Mouse (Mus musculus) spleen, adult 12 weeks (tissue): ENCODE measurements around the gene Sdccag8.
"Not testable (repeated sequence)": the region's sequence is repeated elsewhere in the genome, so short reads cannot be mapped to it uniquely, and the experiment has no call there.

Experiments used
- DNase-seq: peaks from one replicate; pipeline ENCODE4 v3.0.0; 2022; ENCODE audit warnings: low spot score

The Sdccag8 gene

GRCm38 (mm10) chr1:176827945-176828485 lies 13.6 kb downstream of the Sdccag8 start:
- DNase-seq: no peak

DNA sequence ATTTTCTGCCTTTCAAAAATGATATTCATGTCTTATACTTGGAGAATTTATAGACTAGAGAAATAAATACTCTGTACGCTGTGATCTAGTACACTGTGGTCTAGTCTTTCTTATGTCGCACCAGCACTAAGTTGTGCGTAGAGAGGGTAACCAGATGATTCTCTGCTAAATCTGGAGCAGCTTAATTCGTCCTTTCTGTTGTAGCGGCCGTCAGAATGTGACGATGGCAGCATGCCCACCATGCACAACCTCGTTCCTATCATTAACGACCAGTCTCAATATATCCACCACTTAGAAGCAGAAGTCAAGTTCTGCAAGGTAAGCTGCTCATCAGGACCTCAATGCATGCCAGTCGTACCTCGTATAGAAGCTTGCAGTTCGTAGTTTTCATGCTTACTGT lies 14.2 kb downstream of the Sdccag8 start:
- no peak for DNase-seq

DNA sequence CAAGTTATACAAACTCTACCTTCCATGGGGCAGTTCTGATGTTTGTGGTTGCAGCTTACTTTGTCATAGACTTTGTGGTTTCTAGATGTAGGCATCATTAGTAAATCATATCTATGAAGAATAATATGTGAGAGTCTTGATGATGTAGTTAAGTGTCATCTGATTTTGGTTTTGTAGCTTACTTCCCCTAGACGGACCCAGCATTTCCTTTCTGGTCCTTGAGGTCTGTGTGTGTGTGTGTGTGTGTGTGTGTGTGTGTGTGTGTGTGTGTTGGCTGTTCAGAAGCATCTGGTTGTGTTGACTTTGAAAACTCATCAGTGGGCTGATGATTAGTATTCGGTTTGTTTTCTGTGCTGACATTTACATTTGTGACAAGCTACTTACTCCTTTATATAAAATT lies 17.6 kb downstream of the Sdccag8 start:
- DNase-seq: no peak

GRCm38 (mm10) chr1:176832607-176833006 lies 18.1 kb downstream of the Sdccag8 start:
- no peak for DNase-seq

GRCm38 (mm10) chr1:176833257-176833656 lies 18.8 kb downstream of the Sdccag8 start:
- DNase-seq: no peak

DNA sequence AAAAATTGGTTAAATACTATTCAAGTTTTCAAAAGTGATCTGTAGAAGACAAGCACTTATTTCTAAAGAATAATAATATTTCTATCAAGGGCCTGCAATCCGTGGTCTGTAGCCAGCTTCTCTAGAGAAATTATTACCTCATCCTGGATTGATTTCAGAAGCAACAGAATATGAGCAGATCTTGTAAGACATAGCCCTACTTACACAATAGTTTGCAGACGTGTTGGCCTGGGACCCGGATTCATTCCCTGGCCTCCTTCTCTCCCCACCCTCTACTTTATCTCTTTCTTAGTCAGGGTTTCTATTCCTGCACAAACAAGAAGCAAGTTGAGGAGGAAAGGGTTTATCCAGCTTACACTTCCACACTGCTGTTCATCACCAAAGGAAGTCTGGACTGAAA lies 19.5 kb downstream of the Sdccag8 start:
- no peak for DNase-seq

DNA sequence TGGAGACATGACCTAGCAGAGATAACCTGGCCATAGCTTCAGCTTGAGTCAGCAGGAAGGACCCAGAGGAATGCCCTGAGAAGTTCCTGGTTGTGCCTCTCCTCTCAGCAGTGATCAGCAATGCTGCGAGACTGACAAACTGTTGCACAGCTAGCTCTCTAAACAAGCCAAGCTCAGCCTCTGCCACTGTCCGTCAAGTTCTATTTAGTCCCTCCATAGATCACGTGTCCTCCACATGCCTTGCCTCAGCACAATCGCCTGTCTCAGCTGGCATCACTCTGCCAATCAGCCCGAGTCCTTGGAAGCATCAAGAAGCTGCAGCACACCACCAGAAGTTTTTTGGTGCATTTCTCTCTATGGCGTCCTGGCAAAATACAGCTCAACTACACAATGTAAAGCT lies 20.4 kb downstream of the Sdccag8 start:
- no peak for DNase-seq

- DNase-seq: no peak
Measured at GRCm38 (mm10) chr1:176835501-176836294, 21.2 kb downstream of the Sdccag8 start.

- not testable (repeated sequence) for DNase-seq
Measured at GRCm38 (mm10) chr1:176836562-176836961, 22.1 kb downstream of the Sdccag8 start.

GRCm38 (mm10) chr1:176845082-176845977 lies 30.9 kb downstream of the Sdccag8 start:
- no peak for DNase-seq

- DNase-seq: no peak
Measured at GRCm38 (mm10) chr1:176847118-176847859, 32.8 kb downstream of the Sdccag8 start.

DNA sequence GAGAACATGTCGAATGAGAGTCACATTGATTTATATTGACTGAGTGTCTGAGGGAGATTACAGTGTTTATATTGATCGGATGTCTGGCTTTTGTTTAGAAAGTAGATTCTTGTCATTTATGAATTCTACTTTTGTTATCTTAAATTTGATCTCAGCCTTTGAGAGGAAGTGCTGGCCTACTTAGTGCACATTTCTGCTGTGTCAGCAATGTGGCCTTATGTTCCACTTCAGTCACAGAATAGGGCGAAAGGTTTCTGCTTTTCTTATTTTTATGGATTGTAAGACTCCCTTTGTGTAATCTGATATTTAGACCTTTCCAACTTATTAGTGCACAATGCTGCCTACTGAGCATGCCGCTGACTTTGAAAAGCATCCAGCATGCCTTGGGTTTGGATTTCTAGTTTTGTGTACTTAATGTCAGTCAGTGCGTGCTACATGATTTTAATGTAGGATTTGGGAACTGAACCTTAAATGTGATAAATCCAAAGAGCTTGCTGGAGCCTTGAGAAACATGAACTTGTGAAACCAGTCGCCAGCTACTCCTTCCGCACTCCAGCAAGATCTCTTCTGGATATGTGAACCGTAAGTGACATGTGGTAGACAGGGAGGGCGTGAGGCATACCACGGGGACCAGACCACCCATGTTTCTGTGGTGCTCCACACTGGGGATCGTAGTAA lies 34.3 kb downstream of the Sdccag8 start:
- no peak for DNase-seq

GRCm38 (mm10) chr1:176849377-176849776 lies 34.9 kb downstream of the Sdccag8 start:
- no peak for DNase-seq

- DNase-seq: no peak
Measured at GRCm38 (mm10) chr1:176851401-176851800, 36.9 kb downstream of the Sdccag8 start.

- DNase-seq: no peak
Measured at GRCm38 (mm10) chr1:176852813-176853590, 38.5 kb downstream of the Sdccag8 start.

GRCm38 (mm10) chr1:176861981-176862644 lies 47.7 kb downstream of the Sdccag8 start:
- peak; percentile 7 for DNase-seq

DNA sequence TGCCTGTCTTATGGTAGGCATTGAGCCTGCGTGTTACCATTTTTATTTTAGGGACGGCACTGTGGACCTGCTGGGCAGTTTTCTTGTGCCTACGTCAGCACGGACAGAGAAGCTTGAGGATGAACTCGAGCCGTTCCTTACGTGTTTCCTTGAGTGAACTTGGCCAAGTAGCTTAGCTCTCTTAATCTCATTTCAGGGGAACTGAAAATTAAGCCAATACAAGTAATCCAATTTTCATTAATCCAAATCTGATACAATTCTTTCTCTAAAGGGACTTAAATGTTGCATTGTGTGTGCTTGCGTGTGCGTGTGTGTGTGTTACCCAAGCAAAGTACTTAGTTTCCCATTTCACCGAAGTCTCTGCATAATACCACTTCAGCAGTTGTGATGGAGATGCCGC lies 56.0 kb downstream of the Sdccag8 start:
- DNase-seq: no peak

DNA sequence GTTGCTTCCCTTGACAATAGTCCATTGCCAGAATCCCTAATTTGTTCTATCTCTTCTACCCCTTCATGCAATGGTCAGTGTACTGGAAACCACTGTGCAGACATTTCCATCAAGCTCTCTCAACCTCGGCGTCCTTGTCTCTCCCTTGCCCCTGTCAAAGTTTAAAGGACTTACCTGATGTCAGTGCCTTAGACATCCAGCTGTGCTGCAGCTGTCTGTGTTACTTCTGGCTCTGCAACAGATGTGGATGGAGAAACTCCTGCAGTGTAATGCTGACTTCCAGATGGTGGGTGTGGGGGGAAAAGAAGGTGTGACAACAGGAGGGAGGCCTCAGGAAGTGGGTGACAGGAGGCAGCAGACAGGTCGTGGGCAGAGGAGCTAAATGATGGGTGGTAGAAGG lies 57.5 kb downstream of the Sdccag8 start:
- no peak for DNase-seq

DNA sequence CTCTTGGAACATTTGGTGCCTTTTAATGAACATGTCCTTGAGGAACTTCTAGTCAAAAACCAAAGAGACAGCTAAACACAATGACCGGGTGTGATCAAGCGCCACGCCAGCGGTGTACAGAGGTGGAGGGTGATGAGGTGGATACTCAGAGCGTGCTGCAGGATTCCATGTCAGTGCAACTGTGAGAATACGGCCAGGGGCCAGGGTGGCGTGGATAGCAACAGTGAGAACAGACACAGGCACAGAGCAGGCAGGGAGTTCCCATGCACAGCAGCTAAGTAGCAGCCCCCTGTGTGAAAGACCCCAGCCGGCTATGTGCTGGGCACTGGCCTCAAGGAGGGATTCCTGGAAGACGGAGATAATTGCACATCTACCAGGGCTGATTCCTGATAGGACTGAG lies 59.0 kb downstream of the Sdccag8 start:
- DNase-seq: no peak

DNA sequence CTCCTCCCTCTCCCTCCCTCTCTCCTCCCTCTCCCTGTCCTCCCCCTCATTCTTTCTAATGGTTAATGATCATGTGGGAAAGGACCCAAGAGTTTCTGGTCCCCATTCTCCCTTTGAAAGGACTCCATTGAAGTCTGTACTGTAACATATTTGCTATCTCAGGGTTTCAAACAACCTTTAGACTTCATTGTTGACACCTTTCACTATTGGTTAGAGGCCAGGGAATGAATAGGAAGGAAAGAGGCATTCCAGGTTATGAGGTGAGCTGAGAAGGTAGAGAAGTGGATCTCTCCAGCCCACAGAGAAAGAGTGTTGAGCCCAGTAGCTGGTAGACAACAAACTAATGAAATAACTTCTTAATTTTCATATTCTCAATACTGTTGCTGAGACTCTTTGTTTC lies 59.7 kb downstream of the Sdccag8 start:
- DNase-seq: no peak
